Mouse (Mus musculus): ENCODE measurements around the gene Naglu. TPM values are rescaled to one million over a fixed set of nuclear protein-coding genes. Genes with fewer than 3 reads are reported as not detected.

Naglu gene
- polyA plus RNA-seq, 1 experiment from 2014 or later, result 11.5 TPM

DNA sequence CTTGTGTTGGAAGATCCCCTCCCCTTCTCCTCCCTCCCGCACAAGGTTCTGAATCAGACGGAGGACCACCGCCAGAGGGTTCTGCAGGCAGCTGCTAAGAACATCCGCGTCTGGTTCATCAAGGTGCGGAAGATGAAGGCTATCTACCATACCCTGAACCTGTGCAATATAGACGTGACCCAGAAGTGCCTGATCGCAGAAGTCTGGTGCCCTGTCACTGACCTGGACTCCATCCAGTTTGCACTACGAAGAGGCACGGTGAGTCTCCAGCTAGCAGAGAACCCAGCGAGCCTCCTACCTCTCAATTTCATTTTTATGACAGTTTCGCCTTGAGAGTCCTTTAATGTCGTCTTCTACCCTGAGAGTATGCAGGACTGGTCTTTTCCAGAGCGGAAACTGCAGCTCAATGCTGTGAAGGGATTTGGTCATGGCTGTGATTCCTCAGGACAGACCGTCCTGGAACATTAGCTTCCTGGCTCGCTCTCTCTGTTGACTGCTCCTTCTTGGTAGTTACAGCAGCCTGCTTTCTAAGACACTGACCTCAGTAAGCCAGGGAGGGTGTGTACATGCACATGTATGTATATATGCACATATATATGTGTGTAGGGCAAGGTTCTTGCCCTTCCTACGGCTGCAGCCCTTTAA, 35.8 kb upstream of the Naglu start:
- Histone ChIP-seq H3K27me3 (ENCODE audit: control insufficient read depth, insufficient read depth, low read length) (no peaks in the 10 kb centered on the region), H3K4me3 (ENCODE audit: low read length) (no peak overlapping the region)
- WGBS, result 91% methylated on average over 17 of the region's 17 CpGs

DNA sequence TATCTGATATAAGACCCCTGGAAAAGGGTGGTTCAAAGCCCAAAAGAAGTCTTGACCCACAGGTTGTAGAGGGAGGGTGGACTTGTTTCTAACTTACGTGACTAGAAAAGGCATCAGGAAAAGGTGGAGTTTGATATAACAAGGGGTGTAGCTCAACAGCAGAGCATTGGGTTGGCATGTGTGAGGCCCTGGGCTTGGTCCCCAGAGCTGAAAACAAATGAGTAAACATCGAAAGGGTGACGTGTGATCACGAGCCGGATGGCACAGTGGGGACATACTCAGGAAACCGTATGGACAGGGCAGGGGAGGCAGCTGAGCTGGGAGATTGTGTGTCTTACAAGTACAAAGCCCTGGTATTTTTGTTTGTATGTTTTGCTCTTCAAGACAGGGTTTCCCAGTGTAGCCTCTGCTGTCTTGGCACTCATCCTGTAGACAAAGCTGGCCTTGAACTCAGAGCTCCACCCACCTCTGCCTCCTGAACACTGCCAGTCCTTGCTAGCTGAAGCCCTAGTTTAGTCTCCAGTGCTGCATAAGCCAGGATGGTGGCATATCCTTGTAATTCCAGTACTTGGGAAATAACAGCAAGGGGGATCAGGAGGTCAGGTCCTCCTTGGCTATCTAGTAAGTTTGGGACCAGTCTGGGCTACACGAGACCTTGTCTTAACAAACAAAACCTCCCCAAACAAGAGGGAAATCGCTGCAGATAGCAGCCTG, 35.0 kb upstream of the Naglu start:
- no peak for ATAC-seq (replicated peaks; ENCODE audit: extremely low read depth, insufficient read depth, low FRiP score)
- Histone ChIP-seq H3K27ac (ENCODE audit: low read length) (no peak overlapping the region), H3K4me3 (ENCODE audit: low read length) (no peak overlapping the region), H3K4me2 (ENCODE audit: low read depth, low read length) (no peak overlapping the region), H3K9ac (ENCODE audit: low read length) (no peak overlapping the region), H3K4me1 (ENCODE audit: control insufficient read depth, insufficient read depth, low read length) (peaks cover 12% of the 10 kb centered on the region), H3K27me3 (ENCODE audit: control insufficient read depth, insufficient read depth, low read length) (no peaks in the 10 kb centered on the region), H3K36me3 (ENCODE audit: control insufficient read depth, insufficient read depth) (peaks cover 45% of the 10 kb centered on the region), H3K9me3 (replicated peaks; ENCODE audit: control insufficient read depth, low read length) (no peaks in the 10 kb centered on the region)
- WGBS, result 88% methylated on average over 8 of the region's 8 CpGs

More for the DNA sequence above, 35.8 kb upstream of the Naglu start:
- Histone ChIP-seq H3K36me3 (ENCODE audit: control insufficient read depth, insufficient read depth) (peaks cover 42% of the 10 kb centered on the region), H3K4me1 (ENCODE audit: control insufficient read depth, insufficient read depth, low read length) (peaks cover 12% of the 10 kb centered on the region), H3K27ac (ENCODE audit: low read length) (no peak overlapping the region), H3K4me2 (ENCODE audit: low read depth, low read length) (no peak overlapping the region), H3K9me3 (replicated peaks; ENCODE audit: control insufficient read depth, low read length) (no peaks in the 10 kb centered on the region), H3K9ac (ENCODE audit: low read length) (no peak overlapping the region)
- ATAC-seq (replicated peaks; ENCODE audit: extremely low read depth, insufficient read depth, low FRiP score), result no peak

DNA sequence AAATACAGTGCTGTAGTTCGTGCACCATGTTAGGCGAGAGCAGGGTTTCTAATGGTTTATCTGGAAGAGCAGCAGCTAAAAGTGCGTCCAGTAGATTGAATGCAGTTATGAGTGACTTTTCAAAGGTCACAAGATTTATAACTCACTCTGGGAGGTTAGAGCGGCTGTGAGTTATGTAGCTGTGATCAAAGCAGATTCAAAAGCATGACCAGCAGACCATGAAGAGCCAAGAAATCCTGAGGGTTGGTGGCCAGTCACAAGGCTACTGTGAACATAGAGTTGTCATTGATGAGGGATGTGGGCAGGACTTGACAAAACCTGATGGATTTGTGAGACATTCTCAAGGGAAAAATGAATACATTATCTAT, 34.5 kb upstream of the Naglu start:
- Histone ChIP-seq H3K9me3 (replicated peaks; ENCODE audit: control insufficient read depth, low read length) (no peaks in the 10 kb centered on the region), H3K27ac (ENCODE audit: low read length) (no peak overlapping the region), H3K4me3 (ENCODE audit: low read length) (no peak overlapping the region), H3K4me1 (ENCODE audit: control insufficient read depth, insufficient read depth, low read length) (peaks cover 7% of the 10 kb centered on the region), H3K9ac (ENCODE audit: low read length) (no peak overlapping the region), H3K36me3 (ENCODE audit: control insufficient read depth, insufficient read depth) (peaks cover 49% of the 10 kb centered on the region), H3K4me2 (ENCODE audit: low read depth, low read length) (no peak overlapping the region), H3K27me3 (ENCODE audit: control insufficient read depth, insufficient read depth, low read length) (no peaks in the 10 kb centered on the region)
- WGBS, result 91% methylated on average over 4 of the region's 4 CpGs
- ATAC-seq (replicated peaks; ENCODE audit: extremely low read depth, insufficient read depth, low FRiP score), result no peak

DNA sequence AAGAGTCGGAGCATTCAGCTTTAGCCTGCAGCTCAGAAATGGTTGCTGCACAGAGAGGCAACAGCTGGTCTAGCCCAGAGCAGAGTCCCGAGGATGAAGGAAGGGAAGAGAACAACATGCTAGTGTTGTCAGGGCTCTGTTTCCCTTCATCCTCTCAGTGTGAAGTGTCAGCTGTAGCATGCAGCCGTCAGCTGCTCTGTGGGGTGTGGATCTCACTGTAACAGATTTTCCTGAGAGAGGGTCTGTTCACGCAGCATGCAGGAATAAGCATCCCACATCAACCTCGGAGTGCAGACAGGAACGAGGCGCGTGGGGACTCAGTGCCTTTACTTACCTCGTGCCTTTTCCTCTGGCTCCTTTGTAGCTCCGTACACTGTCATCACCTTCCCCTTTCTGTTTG, 32.0 kb upstream of the Naglu start:
- H3K9ac ChIP-seq (ENCODE audit: low read length), result no peak overlapping the region
- H3K36me3 ChIP-seq (ENCODE audit: control insufficient read depth, insufficient read depth), result peaks cover 47% of the 10 kb centered on the region
- 72% methylated on average over 10 of the region's 10 CpGs for WGBS

DNA sequence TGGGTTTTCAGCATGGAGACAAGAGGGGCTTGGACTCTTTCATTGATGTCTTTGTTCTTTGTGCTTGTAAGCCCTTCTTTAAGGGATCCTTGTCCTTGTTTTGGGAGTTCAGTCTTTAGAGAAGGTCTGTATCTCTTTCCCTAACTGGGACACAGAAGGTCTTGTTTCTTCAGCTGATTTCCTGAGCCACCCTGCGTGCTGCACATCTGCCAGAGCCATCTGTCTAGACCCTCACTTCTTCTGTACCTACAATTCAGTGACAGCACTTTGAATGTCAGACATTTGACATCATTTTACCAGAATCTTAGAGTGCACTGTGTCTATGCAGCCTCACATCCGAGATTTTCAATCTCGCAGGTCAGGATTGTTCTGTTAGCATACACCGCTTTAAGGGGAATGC, 24.0 kb upstream of the Naglu start:
- no peak overlapping the region for H3K4me2 ChIP-seq (ENCODE audit: low read depth, low read length)
- peaks cover 4% of the 10 kb centered on the region for H3K4me1 ChIP-seq (ENCODE audit: control insufficient read depth, insufficient read depth, low read length)
- H3K27me3 ChIP-seq (ENCODE audit: control insufficient read depth, insufficient read depth, low read length), result no peaks in the 10 kb centered on the region
- H3K9ac ChIP-seq (ENCODE audit: low read length), result no peak overlapping the region
- peaks cover 60% of the 10 kb centered on the region for H3K36me3 ChIP-seq (ENCODE audit: control insufficient read depth, insufficient read depth)
- H3K4me3 ChIP-seq (ENCODE audit: low read length), result no peak overlapping the region
- ATAC-seq (replicated peaks; ENCODE audit: extremely low read depth, insufficient read depth, low FRiP score), result no peak
- 88% methylated on average over 4 of the region's 4 CpGs for WGBS
- H3K27ac ChIP-seq (ENCODE audit: low read length), result no peak overlapping the region
- H3K9me3 ChIP-seq (replicated peaks; ENCODE audit: control insufficient read depth, low read length), result no peaks in the 10 kb centered on the region

More for the DNA sequence above, 32.0 kb upstream of the Naglu start:
- Histone ChIP-seq H3K4me1 (ENCODE audit: control insufficient read depth, insufficient read depth, low read length) (no peaks in the 10 kb centered on the region), H3K4me3 (ENCODE audit: low read length) (no peak overlapping the region), H3K9me3 (replicated peaks; ENCODE audit: control insufficient read depth, low read length) (no peaks in the 10 kb centered on the region), H3K4me2 (ENCODE audit: low read depth, low read length) (no peak overlapping the region), H3K27ac (ENCODE audit: low read length) (no peak overlapping the region), H3K27me3 (ENCODE audit: control insufficient read depth, insufficient read depth, low read length) (no peaks in the 10 kb centered on the region)
- no peak for ATAC-seq (replicated peaks; ENCODE audit: extremely low read depth, insufficient read depth, low FRiP score)

DNA sequence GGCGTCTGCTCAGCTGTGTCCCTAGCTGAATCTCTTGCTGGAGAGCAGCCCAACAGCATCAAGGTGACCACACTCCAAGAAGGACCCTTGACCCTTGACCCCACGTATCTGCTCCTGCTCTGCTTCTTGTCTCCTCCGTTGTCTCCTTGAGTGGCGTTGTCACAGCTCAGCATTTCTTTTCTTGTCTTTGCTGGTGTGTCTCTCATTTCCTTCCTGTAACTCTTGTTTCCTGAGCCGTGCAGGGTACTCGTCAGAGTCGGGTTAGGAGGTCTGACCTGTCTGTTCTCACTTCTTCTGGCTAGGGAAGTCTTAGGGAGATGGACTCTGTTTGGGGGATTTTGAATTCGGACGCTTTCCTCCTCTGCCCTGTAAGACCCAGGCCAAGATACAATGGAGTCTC, 23.4 kb upstream of the Naglu start:
- WGBS, result 33% methylated on average over 9 of the region's 9 CpGs
- no peaks in the 10 kb centered on the region for H3K27me3 ChIP-seq (ENCODE audit: control insufficient read depth, insufficient read depth, low read length)
- peaks cover 59% of the 10 kb centered on the region for H3K36me3 ChIP-seq (ENCODE audit: control insufficient read depth, insufficient read depth)
- H3K4me1 ChIP-seq (ENCODE audit: control insufficient read depth, insufficient read depth, low read length), result peaks cover 11% of the 10 kb centered on the region
- H3K27ac ChIP-seq (ENCODE audit: low read length), result no peak overlapping the region
- no peak overlapping the region for H3K4me2 ChIP-seq (ENCODE audit: low read depth, low read length)
- no peak overlapping the region for H3K4me3 ChIP-seq (ENCODE audit: low read length)
- ATAC-seq (replicated peaks; ENCODE audit: extremely low read depth, insufficient read depth, low FRiP score), result no peak
- no peaks in the 10 kb centered on the region for H3K9me3 ChIP-seq (replicated peaks; ENCODE audit: control insufficient read depth, low read length)
- no peak overlapping the region for H3K9ac ChIP-seq (ENCODE audit: low read length)

DNA sequence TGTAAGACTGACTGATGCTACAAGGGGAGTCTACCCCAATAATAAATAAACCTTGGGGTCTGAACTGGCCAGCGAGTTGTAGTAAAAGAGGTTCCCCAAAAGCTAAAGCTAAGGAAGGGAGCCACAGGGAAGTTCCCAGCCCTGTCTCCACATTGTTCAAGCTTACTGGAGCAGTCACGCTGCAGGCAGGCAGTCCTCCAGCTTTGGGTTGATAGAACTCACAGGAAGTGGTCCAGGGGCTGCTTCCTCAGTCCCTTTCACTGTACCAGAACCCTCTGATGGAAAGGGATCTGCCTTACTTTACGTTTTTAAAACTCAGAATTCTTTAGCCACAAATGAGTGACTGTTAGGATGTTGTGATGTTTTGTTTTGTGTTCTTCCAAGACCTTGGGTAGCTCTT, 22.3 kb upstream of the Naglu start:
- H3K36me3 ChIP-seq (ENCODE audit: control insufficient read depth, insufficient read depth), result peaks cover 59% of the 10 kb centered on the region
- no peak for ATAC-seq (replicated peaks; ENCODE audit: extremely low read depth, insufficient read depth, low FRiP score)

DNA sequence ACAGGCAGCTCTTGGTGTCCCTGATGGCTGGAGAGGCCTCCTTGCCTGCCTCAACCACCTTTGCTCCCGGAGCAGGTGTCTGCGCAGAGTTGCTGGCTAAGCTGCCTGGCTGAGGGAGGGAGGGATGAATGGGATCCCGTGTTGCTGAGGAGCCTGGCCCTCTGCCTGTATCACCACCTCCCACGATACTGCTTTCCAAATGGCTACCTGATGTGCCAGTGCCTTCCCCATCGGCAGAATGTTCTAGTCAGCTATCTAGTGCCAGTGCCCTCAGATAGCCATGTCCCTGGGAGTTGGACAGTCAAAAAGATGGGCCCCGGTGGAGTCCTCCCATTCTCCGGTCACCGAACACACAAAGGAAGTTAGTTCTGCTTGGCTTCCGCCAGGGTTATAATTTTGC, 19.5 kb upstream of the Naglu start:
- no peak overlapping the region for H3K27ac ChIP-seq (ENCODE audit: low read length)
- H3K9ac ChIP-seq (ENCODE audit: low read length), result no peak overlapping the region
- H3K27me3 ChIP-seq (ENCODE audit: control insufficient read depth, insufficient read depth, low read length), result no peaks in the 10 kb centered on the region
- 89% methylated on average over 9 of the region's 9 CpGs for WGBS
- 0 out of 2 replicates have a peak, but pooled peaks cover 4% of the 10 kb centered on the region for H3K9me3 ChIP-seq (replicated peaks; ENCODE audit: control insufficient read depth, low read length)
- peaks cover 15% of the 10 kb centered on the region for H3K4me1 ChIP-seq (ENCODE audit: control insufficient read depth, insufficient read depth, low read length)
- no peak for ATAC-seq (replicated peaks; ENCODE audit: extremely low read depth, insufficient read depth, low FRiP score)
- H3K4me2 ChIP-seq (ENCODE audit: low read depth, low read length), result no peak overlapping the region
- peaks cover 42% of the 10 kb centered on the region for H3K36me3 ChIP-seq (ENCODE audit: control insufficient read depth, insufficient read depth)
- no peak overlapping the region for H3K4me3 ChIP-seq (ENCODE audit: low read length)

More for the DNA sequence above, 22.3 kb upstream of the Naglu start:
- H3K27me3 ChIP-seq (ENCODE audit: control insufficient read depth, insufficient read depth, low read length), result no peaks in the 10 kb centered on the region
- no peak overlapping the region for H3K27ac ChIP-seq (ENCODE audit: low read length)
- H3K9ac ChIP-seq (ENCODE audit: low read length), result no peak overlapping the region
- no peak overlapping the region for H3K4me3 ChIP-seq (ENCODE audit: low read length)
- H3K9me3 ChIP-seq (replicated peaks; ENCODE audit: control insufficient read depth, low read length), result no peaks in the 10 kb centered on the region
- peaks cover 14% of the 10 kb centered on the region for H3K4me1 ChIP-seq (ENCODE audit: control insufficient read depth, insufficient read depth, low read length)
- no peak overlapping the region for H3K4me2 ChIP-seq (ENCODE audit: low read depth, low read length)
- 71% methylated on average over 3 of the region's 3 CpGs for WGBS

DNA sequence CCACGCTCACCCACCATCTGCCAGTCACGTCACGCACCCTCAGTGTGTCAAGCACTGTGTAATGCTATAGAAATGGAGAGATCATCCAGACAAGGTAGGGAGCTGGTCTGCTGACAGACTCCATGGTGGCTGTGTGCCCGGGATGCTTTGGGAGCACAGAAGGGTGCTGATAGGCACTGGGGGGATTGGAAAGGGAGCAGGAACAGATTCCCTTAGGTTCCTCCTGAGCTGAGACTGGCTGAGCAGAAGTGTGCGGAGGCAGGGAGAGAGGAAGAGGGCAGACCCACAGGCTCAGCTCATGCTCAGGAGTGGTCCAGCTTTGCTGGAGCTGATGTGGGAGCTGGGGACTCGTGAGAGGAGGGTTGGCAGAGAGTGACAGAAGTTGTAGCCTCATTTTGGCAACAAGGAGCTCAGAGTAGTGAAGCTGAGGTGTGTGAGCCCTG, 18.7 kb upstream of the Naglu start:
- H3K4me3 ChIP-seq (ENCODE audit: low read length), result no peak overlapping the region
- no peak for ATAC-seq (replicated peaks; ENCODE audit: extremely low read depth, insufficient read depth, low FRiP score)
- 73% methylated on average over 6 of the region's 6 CpGs for WGBS
- no peaks in the 10 kb centered on the region for H3K27me3 ChIP-seq (ENCODE audit: control insufficient read depth, insufficient read depth, low read length)
- peaks cover 20% of the 10 kb centered on the region for H3K4me1 ChIP-seq (ENCODE audit: control insufficient read depth, insufficient read depth, low read length)
- 0 out of 2 replicates have a peak overlapping the region, but pooled peaks have one; percentile 13 for H3K9ac ChIP-seq (ENCODE audit: low read length)
- H3K27ac ChIP-seq (ENCODE audit: low read length), result peak overlapping the region; percentile 32; the same call in 1 of the 2 replicates
- H3K9me3 ChIP-seq (replicated peaks; ENCODE audit: control insufficient read depth, low read length), result 0 out of 2 replicates have a peak, but pooled peaks cover 4% of the 10 kb centered on the region
- peaks cover 35% of the 10 kb centered on the region for H3K36me3 ChIP-seq (ENCODE audit: control insufficient read depth, insufficient read depth)
- no peak overlapping the region for H3K4me2 ChIP-seq (ENCODE audit: low read depth, low read length)
